Mouse (Mus musculus) embryonic facial prominence, embryonic 13.5 days (tissue): ENCODE results near the gene Esrra. TPM values are rescaled to one million over a fixed set of nuclear protein-coding genes. Genes with fewer than 3 reads are reported as not detected.

Experiments
- ATAC-seq: fragments of 200-750 bp; cut with Nextera tagmentation; 2 replicates; pipeline ENCODE4 v1.8.0; 2017; ENCODE audit warnings: low read depth; ENCODE audit not compliant: insufficient number of reproducible peaks, insufficient read depth, low FRiP score, low TSS enrichment
- H3K27ac ChIP-seq: fragments of 300-500 bp; sonication (generic); 2 replicates; pipeline ENCODE4 v1.5.1; 2015; ENCODE audit warnings: moderate library complexity, mild to moderate bottlenecking, inconsistent platforms
- H3K27me3 ChIP-seq: fragments of 300-500 bp; sonication (generic); 2 replicates; pipeline ENCODE4 v1.6.1; 2015; ENCODE audit warnings: mild to moderate bottlenecking, inconsistent platforms
- H3K36me3 ChIP-seq: fragments of 300-500 bp; sonication (generic); 2 replicates; pipeline ENCODE4 v1.6.1; 2015; ENCODE audit warnings: mild to moderate bottlenecking, inconsistent platforms
- H3K4me1 ChIP-seq: fragments of 300-500 bp; sonication (generic); 2 replicates; pipeline ENCODE4 v1.6.1; 2015; ENCODE audit warnings: inconsistent platforms
- H3K4me2 ChIP-seq: fragments of 300-500 bp; sonication (generic); 2 replicates; pipeline ENCODE4 v1.6.1; 2015; ENCODE audit warnings: moderate library complexity, mild to moderate bottlenecking, inconsistent platforms
- H3K4me3 ChIP-seq: fragments of 300-500 bp; sonication (generic); 2 replicates; pipeline ENCODE4 v1.5.1; 2015; ENCODE audit warnings: mild to moderate bottlenecking, inconsistent platforms
- H3K9ac ChIP-seq: fragments of 300-500 bp; sonication (generic); 2 replicates; pipeline ENCODE4 v1.6.1; 2015; ENCODE audit warnings: mild to moderate bottlenecking, inconsistent platforms
- H3K9me3 ChIP-seq: fragments of 300-500 bp; sonication (generic); 2 replicates; pipeline ENCODE4 v1.6.1; 2016; ENCODE audit warnings: inconsistent platforms
- WGBS: fragments of 180-500 bp; shearing (Covaris S2); methylation state at CpG from one replicate; pipeline ENCODE4 v1.1.7; 2015; ENCODE audit warnings: mixed read lengths; 5-methylcytosine and 5-hydroxymethylcytosine counted together
- microRNA-seq: library from miRNA; unstranded; fragments of <30 nt; microRNA quantifications from one replicate; pipeline ENCODE4, GENCODE M21; 2016
- polyA plus RNA-seq: library from polyadenylated mRNA; unstranded; fragments of >200 nt; fragmentation: Nextera tagmentation; extraction: Ambion mirVana; gene quantifications from 2 replicates; pipeline ENCODE4 v1.2.1, GENCODE M21; 2015

The Esrra gene
- polyA plus RNA-seq, 1 experiment from 2014 or later: 9.5 TPM

DNA sequence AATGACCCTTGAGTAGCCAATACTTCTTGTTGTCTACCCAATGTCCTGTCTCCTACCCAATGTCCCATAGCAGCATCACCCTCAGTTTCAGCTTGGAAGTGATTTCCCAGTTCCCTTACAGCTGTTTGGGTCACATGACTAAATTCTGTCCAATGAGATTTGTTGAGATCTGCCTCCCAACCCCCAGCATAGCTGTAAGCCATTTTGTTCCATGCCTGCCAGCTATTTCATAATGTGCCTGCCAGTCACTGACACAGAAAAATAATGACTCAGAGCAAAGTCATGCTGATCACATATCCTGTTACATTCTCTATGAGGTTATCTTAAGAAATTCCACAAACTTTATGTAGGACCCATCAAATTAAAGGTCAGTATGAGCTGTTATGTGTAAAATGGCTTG lies 44.8 kb downstream of the Esrra start:
- Histone ChIP-seq H3K9me3 (peaks cover 10% of the 10 kb centered on the region), H3K9ac (no peak overlapping the region), H3K27me3 (no peaks in the 10 kb centered on the region), H3K4me1 (no peaks in the 10 kb centered on the region), H3K4me2 (no peak overlapping the region), H3K27ac (no peak overlapping the region), H3K4me3 (no peak overlapping the region), H3K36me3 (no peaks in the 10 kb centered on the region)
- no peak for ATAC-seq

DNA sequence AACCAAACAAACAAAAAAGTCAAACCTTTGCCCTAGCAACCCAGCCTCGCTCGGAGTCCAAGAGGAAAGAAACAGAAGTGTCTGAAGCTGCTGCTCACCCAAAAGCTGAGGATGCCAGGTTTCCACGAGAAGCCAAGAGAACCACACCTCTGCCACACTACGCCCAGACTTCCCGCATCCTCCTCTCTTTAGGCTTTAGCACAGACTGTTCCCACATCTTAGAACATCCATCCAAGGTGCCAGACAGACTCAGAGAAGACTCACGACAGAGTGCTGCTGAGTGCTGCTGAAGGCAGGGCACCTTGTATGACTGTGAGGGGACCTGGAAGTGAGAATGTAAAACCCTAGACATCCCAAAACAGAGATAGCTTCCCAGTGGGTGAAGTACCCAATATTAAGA lies 45.8 kb downstream of the Esrra start:
- Histone ChIP-seq H3K4me1 (no peaks in the 10 kb centered on the region), H3K27ac (no peak overlapping the region), H3K4me2 (no peak overlapping the region), H3K9me3 (peaks cover 9% of the 10 kb centered on the region), H3K4me3 (no peak overlapping the region), H3K36me3 (no peaks in the 10 kb centered on the region), H3K9ac (no peak overlapping the region), H3K27me3 (no peaks in the 10 kb centered on the region)
- 83% methylated on average over 6 of the region's 6 CpGs for WGBS
- ATAC-seq: no peak

DNA sequence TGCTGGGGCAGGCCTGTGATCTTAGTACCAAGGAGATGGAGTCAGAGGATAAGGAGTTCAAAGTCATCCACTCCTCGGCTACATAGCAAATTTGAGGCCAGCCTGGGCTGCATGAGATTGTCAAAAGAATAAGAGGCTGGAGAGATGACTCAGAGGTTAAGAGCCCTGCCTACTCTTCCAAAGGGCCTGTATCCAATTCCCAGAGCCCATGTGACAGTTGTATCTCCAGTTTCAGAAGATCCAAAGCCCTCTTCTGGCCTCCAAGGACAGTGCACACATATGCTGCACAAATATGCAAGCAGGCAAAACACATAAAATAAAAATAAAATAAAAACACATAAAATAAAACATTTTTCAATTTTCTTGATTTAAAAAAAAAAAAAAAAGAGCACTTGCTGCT lies 47.4 kb downstream of the Esrra start:
- 83% methylated on average over 1 of the region's 1 CpGs for WGBS
- H3K9me3 ChIP-seq: no peaks in the 10 kb centered on the region
- no peak overlapping the region for H3K9ac ChIP-seq
- H3K27me3 ChIP-seq: no peaks in the 10 kb centered on the region
- no peak for ATAC-seq
- no peak overlapping the region for H3K4me3 ChIP-seq
- no peaks in the 10 kb centered on the region for H3K36me3 ChIP-seq
- H3K4me2 ChIP-seq: no peak overlapping the region
- no peak overlapping the region for H3K27ac ChIP-seq
- H3K4me1 ChIP-seq: peaks cover 3% of the 10 kb centered on the region; the same call in 1 of the 2 replicates

DNA sequence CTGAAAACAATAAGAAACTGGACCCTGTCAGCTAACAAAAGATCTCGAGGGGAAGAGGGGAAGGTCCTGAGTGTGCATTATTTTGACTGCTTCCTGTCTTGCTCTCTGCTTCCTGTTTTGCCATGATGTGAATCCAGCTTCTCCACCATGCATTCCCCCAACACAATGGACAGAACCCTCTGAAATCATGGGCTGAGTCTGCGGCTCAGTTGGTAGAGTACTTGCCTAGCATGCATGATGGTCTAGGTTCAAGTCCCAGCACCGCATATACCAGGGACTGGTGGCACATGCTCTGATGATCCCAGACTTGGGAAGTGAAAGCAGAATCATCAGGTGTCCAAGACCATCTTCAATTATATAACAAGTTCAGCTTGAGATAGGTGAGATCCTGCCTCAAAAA lies 48.9 kb downstream of the Esrra start:
- Histone ChIP-seq H3K4me3 (no peak overlapping the region), H3K4me1 (peaks cover 4% of the 10 kb centered on the region; the same call in 1 of the 2 replicates), H3K36me3 (no peaks in the 10 kb centered on the region), H3K9ac (no peak overlapping the region), H3K27me3 (no peaks in the 10 kb centered on the region), H3K4me2 (no peak overlapping the region), H3K9me3 (no peaks in the 10 kb centered on the region), H3K27ac (no peak overlapping the region)
- no peak for ATAC-seq
- WGBS: 69% methylated on average over 3 of the region's 3 CpGs

DNA sequence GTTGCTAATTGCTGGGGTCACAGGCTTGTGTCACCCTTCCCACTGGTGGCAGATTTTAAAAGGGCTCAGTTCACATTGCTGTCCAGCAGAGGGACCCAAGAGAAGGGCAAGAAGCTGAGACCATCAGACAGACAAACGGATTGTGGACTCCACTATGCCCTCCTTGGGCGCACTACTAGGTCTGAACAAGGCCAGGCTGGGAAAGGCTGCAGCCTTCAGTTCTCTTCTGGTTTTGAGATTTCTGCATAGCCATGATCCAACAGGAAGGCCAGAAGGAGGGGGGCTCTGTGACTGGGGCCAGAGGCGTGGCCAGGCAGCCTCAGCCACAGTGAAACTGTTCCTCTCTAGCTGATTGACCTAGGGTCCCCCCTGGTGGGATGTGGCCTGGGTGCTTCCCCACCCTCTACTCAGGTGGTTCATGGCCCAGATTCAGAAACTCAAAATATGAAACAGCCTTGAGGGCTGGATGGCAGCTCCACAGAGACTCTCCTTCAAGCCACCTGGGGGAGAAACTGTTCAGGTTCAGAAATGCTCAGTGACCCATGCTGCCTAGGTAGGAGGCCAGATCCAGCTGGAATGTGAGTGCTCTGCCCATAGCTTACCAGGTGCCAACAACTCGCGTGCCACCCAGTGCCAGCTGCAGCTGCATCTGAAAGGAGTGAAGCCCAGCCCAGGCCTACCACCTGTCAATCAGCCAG lies 49.9 kb downstream of the Esrra start:
- no peak for ATAC-seq
- H3K4me1 ChIP-seq: peaks cover 4% of the 10 kb centered on the region; the same call in 1 of the 2 replicates
- H3K4me3 ChIP-seq: no peak overlapping the region
- H3K36me3 ChIP-seq: no peaks in the 10 kb centered on the region
- no peaks in the 10 kb centered on the region for H3K27me3 ChIP-seq
- no peak overlapping the region for H3K9ac ChIP-seq
- H3K27ac ChIP-seq: no peak overlapping the region
- 67% methylated on average over 5 of the region's 5 CpGs for WGBS
- no peaks in the 10 kb centered on the region for H3K9me3 ChIP-seq
- H3K4me2 ChIP-seq: no peak overlapping the region

DNA sequence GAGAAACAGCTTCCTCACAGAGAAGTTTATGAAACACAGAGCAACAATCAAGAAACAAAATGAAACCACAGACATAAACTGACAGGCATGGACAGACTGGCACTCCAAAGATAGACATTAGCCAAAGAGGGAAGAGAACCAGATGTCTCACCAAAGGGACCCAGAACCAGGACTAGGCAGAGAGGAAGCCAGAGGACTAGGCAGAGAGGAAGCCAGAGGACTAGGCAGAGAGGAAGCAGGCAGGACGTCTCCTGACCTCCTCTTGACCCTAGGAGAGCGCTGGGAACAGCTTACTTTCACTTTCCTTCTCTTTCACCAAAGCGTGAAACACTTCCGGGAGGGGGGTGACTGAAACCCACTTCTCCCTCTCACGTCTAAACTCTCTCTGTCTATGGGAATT lies 52.3 kb downstream of the Esrra start:
- H3K27ac ChIP-seq: no peak overlapping the region
- no peak for ATAC-seq
- 8% methylated on average over 5 of the region's 5 CpGs for WGBS

DNA sequence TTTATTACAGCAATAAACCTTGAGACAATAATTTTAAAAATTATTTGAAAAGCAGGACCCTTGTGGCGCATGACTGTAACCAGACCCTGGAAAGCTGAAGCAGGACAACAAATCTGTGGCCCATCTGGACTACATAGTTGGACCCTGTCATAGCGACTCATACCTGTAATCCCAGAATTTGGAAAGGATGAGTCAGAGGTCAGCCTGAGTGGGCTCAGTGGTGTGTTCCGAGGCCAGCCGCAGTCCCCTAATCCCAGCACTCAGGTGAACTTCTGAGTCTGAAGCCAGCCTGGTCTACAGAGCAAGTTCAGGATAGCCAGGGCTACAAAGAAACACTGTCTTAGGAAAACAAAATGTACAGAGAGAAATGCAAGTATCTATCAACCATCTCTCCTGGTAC lies 60.2 kb downstream of the Esrra start:
- Histone ChIP-seq H3K4me1 (no peaks in the 10 kb centered on the region), H3K27me3 (no peaks in the 10 kb centered on the region), H3K4me3 (no peak overlapping the region), H3K4me2 (no peak overlapping the region), H3K27ac (no peak overlapping the region), H3K36me3 (no peaks in the 10 kb centered on the region), H3K9me3 (no peaks in the 10 kb centered on the region), H3K9ac (no peak overlapping the region)
- 86% methylated on average over 4 of the region's 4 CpGs for WGBS
- ATAC-seq: no peak

More for the DNA sequence above, 52.3 kb downstream of the Esrra start:
- no peaks in the 10 kb centered on the region for H3K36me3 ChIP-seq
- H3K4me3 ChIP-seq: 0 out of 2 replicates have a peak overlapping the region, but pooled peaks have one; percentile 7
- H3K4me1 ChIP-seq: peaks cover 4% of the 10 kb centered on the region; the same call in 1 of the 2 replicates
- no peaks in the 10 kb centered on the region for H3K27me3 ChIP-seq
- H3K9ac ChIP-seq: peak overlapping the region; percentile 28; the same call in 1 of the 2 replicates
- no peaks in the 10 kb centered on the region for H3K9me3 ChIP-seq
- peak overlapping the region; percentile 45 for H3K4me2 ChIP-seq

Small RNA genes lying within 50 kb of the gene (microRNA-seq; reads per million reads assigned to microRNA genes)
- gene Mir6990: 0.55 reads per million

Other genes starting within 250 kb of the Esrra start
- 20.9 and 24.3 TPM in 2 replicates for gene Rps6ka4, start 81.2 kb downstream of the Esrra start, polyA plus RNA-seq
- 0.25 and 0.88 TPM in 2 replicates for gene Ccdc88b, start 63.6 kb downstream of the Esrra start, polyA plus RNA-seq
- 176 and 194 TPM in 2 replicates for gene Trmt112, start 12.1 kb downstream of the Esrra start, polyA plus RNA-seq
- 239 and 251 TPM in 2 replicates for gene Prdx5, start 11.7 kb downstream of the Esrra start, polyA plus RNA-seq
- 2.3 and 3.4 TPM in 2 replicates for gene Catsperz, start 3.6 kb upstream of the Esrra start, polyA plus RNA-seq
- gene Kcnk4, start 12.7 kb upstream of the Esrra start, polyA plus RNA-seq: 1.2 and 1.3 TPM in 2 replicates
- gene Bad, start 20.0 kb upstream of the Esrra start, polyA plus RNA-seq: 80.0 and 83.6 TPM in 2 replicates
- 26.9 and 35.2 TPM in 2 replicates for gene Gpr137, start 20.7 kb upstream of the Esrra start, polyA plus RNA-seq
- gene Ppp1r14b, start 53.2 kb upstream of the Esrra start, polyA plus RNA-seq: 84.9 and 120 TPM in 2 replicates
- gene Plcb3, start 54.7 kb upstream of the Esrra start, polyA plus RNA-seq: 41.5 and 42.4 TPM in 2 replicates
- gene Fkbp2, start 58.7 kb upstream of the Esrra start, polyA plus RNA-seq: 84.4 and 95.1 TPM in 2 replicates
- gene Vegfb, start 65.8 kb upstream of the Esrra start, polyA plus RNA-seq: 53.4 and 58.6 TPM in 2 replicates
- gene Dnajc4, start 70.8 kb upstream of the Esrra start, polyA plus RNA-seq: 23.0 and 23.8 TPM in 2 replicates
- 19.7 and 22.4 TPM in 2 replicates for gene Nudt22, start 74.3 kb upstream of the Esrra start, polyA plus RNA-seq
- 11.9 and 12.4 TPM in 2 replicates for gene Trpt1, start 74.3 kb upstream of the Esrra start, polyA plus RNA-seq
- 6.9 and 7.9 TPM in 2 replicates for gene Fermt3, start 97.7 kb upstream of the Esrra start, polyA plus RNA-seq
- gene Stip1, start 118.2 kb upstream of the Esrra start, polyA plus RNA-seq: 211 and 240 TPM in 2 replicates
- gene Macrod1, start 135.0 kb upstream of the Esrra start, polyA plus RNA-seq: 7.1 and 9.0 TPM in 2 replicates
- gene Flrt1, start 183.9 kb upstream of the Esrra start, polyA plus RNA-seq: 13.0 and 13.6 TPM in 2 replicates